Mouse (Mus musculus) kidney, postnatal 10 days (tissue): ENCODE results near the gene Iglon5.

Experiments
- DNase-seq: peaks from one replicate; pipeline ENCODE4 v3.0.0; 2021; ENCODE audit warnings: mixed read lengths

Gene Iglon5

DNA sequence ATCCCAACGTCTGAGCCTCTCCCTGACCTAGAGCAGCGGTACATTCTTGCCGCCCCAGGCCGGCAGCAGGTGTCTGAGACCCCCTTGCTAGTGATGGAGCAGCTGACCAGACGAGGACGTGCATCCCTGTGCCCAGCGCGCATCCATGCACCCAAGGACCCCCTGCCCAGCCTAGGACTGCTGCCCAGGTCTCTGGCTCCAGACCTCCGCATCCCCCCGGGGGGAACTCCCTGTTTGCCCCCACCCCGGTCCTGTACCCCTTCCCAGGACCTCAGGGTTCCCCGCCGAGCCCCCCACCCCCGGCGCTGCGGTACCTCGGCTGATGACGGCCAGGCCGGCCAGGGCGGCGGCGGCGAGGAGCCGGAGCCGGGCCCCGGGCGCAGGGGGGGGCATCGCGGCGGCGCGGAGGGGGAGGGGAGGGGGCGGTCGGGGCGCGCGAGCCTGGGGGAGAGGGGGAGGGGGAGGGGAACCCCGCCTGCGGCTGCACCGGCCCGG, at the start of gene Iglon5:
Iglon5 (minus strand) TSS at position 445 of the 495 bp plus-strand sequence.
- DNase-seq = no peak

DNA sequence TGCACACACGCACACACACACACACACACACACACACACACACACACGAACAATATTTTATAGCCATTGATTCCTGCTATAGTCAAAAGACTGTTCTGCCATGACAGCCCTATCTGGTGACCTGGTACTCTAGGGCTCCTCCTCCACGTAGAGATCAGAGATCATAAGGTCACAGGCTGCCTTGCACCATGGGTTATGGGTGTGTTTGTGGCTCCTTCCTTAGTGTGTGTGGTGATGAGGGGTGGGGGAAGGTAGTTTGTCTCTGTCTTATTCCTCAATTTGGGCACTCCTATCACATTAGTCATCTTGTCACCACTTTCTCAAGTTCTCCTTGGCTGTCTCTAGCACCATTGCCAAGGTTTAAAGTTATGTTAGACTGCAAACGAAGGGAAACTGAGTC, 48.6 kb upstream of the Iglon5 start:
- no peak for DNase-seq

DNA sequence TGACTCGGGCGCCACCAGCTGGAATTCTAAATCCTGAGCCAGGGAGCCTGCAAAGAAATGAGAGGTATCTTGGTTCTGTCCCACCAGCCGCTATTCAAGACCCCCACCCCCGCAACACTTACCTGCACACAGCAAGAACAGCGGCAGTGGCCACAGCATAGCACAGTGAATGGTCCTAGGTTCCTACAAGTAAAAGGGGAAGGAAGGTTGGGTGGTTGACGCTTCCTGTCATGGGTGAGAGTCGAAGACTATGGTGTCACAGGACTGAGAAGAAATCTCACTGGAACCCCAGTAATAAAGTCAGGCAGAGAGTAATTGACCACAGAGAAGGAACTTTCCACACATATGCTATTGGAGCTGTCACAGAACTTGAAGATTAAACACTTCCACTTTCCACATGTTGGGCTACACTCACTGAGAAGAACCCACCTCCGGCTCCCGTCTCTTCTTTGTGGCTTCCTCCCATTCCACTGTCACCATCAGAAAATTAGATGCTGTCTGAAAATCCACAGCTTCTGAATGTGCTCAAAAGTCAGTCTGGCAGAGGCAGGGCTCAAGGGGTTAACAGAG, 43.1 kb upstream of the Iglon5 start:
- DNase-seq = no peak

DNA sequence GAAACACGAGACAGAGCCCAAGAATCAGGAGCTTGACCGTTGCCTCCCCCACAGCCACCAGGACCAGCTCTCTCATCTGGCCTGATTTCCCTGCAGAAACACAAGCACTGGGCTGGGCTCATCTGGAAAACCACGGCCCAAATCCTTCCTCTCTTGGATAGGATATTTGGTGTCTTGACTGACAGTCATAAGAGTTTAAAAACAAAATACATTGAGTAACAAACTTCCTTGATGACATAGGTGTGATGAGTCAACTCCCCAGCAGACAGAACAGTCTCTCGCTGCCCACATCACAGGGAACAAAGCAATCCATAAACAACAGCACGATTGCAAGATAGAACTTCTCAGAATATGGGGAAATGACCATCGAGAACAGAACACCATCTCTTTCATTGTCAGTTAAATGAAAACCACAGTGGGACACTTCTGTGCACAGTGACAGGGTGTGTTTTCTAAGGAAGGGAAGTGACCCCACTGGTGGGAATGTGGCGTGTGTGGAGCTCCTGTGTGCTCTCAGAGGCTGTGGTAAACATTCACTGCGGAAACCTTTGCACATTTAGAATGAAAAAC, 40.4 kb upstream of the Iglon5 start:
- DNase-seq = no peak

DNA sequence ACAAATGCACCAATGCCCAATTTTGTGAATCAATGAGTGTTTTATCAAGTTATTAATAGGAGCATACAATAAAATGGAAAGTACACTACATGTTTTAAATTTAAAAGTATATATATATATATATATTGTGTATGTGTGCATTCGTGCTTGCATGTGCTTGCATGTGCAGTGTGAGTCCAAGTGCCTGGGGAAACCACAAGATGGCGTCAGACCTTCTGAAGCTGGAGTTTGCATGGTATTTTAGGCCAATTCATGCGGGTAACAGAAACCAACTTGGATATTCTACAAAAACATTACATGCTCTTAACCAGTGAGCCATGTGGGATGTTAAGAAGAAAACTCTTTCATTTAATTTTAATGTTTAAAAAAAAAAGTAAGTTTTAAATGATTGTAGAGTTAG, 35.4 kb upstream of the Iglon5 start:
- DNase-seq = no peak

DNA sequence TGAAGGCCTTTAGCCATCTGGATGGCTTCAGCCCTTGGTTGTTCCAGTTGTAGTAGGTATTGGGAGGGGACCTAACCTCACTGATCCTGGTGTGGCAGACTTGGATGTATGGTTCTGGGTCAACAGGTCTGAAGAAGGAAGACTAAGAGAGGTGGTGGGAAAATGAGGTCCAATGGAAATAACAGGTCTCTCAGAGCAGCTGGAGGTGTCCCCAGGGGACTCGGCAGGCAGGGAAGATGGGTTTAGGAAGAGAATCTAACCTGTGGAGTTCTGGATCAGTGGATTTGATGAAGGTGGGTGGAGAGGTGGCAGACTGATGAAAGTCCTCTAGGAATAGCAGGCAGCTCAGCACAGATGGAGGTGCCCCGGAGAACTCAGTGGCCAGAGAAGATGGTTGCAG, 32.9 kb upstream of the Iglon5 start:
- DNase-seq = no peak

DNA sequence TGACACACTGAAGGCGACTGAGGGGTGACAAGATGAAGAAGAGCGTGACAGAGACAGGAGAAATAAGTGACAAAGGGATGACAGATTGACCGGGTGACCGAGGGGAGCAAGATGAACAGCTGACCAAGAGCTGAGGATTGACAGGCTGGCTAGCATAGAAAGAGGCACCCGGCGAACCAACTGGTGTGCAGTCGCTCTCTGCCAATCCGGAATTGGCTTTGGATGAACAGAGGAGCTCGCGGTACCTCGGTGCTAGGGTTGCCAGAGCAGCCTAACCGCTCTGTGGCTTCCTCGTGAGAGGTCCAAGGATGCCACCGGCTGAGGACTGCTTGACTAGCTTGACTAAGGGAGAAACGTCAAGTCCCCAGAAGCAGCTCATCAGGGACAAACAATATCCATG, 28.5 kb upstream of the Iglon5 start:
- no peak for DNase-seq

DNA sequence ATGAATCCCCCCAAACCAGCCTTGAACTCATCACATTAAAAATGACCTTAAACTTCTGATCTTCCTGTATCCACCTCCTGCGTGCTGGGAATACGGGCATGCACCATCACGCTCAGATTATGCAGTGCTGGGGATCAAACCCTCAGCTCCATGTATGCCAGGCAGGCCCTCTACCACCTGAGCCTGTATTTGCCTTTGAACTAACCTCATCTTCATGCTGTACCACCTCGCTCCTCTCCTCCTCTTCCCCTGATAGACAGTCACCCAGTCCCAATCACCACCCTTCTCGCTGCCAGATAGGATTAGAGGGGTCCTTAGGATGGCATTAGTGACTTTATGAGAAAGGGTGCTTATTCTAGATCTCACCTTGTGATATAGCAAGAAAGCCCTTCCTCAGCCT, 25.2 kb upstream of the Iglon5 start:
- DNase-seq = no peak

DNA sequence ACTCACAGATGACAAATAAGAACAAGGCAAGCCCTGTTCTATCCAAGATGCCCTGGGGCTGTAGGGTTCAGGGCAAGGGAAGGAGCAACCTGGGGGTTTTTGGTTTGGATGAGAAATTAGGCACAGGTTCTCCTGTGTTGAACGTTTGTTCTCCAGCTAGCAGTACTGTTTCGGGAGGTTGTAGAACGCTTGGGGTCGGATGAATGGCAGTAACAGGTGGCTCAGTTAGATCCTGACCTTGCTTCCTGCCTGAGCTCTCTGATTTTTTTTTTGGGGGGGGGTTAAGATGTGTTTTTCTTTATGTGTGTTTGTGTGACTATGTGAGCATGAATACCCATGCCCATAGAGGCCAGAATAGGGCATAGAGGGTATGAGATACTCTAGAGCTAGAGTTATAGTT, 22.6 kb upstream of the Iglon5 start:
- no peak for DNase-seq

DNA sequence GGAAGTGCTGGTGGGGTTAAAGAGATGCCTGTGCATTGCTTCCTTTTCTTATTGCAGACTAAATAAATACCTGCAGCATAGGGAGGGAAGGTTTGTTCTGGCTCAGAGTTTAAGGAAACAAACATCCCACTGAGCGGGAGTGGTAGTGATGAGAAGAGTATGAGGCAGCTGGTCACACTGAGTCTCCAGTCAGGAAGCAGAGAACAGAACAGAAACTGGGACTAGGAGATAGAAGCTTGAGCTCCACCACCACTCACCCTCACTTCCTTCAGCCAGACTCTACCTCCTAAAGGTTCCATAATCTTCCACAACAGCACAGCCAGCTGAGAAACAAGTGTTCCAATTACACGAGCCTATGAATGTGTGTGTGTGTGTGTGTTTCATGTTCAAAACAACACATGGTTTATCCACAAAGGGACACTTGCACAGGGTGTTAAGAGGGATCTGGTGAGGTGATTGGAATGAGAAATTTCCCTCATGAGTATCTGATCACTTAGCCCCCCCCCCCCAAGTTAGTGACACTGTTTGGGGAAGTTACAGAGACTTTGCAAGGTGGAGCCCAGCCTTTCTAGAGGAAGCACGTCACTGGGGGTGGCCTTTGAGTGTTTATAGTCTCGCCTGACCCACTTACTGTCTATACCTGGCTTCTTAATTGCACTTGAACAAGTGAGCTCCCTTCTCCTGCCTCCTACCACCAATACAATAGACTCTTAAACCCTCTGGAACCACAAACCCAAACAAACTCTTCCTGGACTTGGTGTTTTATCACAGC, 22.0 kb upstream of the Iglon5 start:
- DNase-seq = no peak

DNA sequence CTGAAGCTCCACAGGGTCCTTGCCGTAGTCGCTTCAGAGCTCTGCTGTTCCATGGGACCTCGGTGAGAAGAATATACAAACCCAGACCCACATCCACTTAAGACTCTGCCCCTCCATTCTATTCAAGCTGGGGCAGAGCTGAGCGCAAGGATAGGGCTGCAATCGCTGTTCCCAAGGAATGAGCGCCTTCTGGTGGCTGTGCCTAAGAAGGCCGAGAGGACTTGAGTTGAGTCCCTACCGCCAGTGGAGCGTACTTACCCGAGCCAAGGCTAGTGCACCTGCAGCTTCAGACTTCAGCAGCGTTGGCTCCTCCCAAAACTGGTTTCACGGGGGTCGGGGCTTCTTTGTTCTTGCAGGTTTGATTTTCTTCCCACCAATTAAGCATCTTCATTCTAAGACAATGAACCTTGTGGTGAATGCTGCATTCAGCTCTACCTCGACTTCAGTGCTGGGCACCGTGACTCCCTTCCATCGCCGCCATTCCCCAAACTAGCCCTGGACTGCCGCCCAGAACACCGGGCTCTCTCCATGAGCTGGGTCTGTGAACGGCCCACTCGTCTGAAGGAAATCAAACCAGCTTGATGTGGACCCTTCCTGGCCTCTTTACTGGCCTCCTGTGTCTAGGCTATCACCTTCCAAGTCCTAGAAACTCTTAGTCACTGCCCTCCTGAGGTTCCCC, 5.6 kb upstream of the Iglon5 start:
- peak; percentile 72 for DNase-seq

DNA sequence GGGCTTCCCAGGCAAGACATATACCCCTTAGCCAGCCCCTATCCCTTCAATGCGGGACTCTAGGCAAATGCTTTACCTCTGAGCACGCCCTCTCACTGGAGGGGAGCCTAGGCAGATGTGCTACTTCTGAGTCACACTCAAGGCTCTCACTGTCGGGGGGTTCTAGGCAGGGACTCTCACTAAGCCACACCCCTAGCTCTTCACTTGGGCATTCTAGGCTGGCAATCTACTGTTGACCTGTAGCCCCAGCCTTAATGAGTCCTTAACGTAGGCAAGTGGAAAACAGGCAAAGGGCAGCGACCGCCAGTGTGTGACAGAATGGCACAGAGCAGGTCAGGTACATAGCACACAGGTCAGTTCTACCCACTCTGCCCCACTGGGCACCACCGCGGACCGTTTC, 986 bp upstream of the Iglon5 start:
- DNase-seq = no peak

DNA sequence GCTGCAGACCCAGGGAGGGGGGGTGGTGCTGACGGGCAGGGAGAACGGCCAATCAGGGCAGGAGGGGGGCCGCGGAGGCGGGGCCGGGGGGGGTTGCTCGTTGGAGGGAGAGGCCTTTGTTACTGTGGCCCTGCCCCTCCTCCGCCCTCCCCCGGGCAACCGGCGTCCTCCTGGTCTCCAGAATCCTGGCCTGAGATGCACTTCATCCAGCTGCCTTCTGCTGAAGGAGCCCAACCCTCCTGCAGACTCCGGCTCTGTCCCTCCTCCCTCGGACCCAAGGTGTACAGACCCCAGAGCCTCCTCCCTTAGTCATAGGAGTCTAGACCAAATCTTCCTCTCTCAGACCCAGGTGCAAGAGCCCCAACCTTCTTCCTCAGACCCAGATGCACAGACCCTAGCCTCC, 308 bp upstream of the Iglon5 start:
- DNase-seq = peak; percentile 67

DNA sequence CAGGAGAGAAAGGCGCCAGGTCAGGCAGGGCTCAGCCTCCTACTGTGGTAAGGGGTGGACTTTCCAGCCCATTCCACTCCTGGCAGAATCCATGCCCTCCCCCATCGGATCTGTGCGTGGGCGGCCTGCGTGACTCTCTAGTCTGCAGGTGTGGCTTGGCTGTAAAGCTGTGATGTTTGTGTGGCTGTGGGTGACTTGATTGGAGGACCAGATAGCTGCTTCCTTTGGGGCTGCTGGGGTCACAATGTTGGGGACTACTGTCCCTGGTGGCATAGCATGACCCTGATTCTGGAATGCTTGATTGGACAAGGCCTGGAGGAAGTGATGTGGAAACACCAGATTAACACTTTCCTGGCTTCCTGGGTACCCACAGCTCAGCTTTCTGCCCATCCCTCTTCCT, 1.2 kb downstream of the Iglon5 start:
- DNase-seq = no peak

DNA sequence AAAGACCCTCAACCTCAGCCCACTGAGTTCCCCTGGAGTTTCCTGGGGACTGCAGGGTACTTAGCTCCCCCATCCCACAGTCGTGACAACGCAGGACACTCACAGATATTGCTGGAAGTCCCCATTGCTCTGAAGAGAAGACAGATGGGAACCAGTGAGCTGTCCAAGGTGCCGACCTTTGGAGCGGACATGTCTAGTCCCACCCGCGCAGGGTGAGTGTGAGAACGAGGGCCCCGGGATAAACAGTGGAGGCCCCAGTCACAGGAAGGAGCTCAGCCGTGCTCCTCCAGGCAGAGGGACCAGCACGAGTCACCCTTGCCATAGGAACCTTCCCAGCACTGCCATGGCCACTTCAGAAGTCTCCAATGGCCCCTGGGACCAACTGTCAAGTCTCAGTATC, 6.6 kb downstream of the Iglon5 start:
- peak; percentile 69 for DNase-seq

DNA sequence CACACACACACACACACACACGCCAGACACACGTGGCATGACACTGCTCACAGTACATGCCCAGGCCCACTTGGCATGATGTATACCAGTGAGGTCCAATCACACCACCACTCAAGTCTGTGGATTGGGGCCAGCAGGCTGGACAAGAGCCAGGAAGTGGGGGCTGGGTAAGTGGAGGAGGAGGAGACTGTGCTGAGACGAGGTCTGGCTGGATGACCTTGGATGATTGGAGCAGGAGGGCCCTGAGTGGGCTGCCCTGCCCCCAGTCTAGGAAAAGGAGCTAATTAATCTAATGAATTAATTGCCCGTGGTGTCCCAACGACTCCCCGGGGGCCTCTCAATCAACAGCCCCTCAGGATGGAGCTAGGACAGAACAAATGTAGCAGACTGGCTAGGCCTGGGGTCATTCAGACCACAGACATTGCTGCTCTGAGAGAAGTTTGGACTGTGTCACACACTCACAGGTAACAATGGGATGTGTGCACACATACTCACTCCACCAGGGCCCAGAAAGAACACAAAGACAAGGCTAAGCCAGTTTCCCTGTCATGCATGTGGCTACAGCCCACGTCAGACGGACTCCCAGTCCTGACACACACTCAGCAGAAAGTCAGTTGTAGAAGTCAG, 7.7 kb downstream of the Iglon5 start:
- DNase-seq = peak; percentile 70

DNA sequence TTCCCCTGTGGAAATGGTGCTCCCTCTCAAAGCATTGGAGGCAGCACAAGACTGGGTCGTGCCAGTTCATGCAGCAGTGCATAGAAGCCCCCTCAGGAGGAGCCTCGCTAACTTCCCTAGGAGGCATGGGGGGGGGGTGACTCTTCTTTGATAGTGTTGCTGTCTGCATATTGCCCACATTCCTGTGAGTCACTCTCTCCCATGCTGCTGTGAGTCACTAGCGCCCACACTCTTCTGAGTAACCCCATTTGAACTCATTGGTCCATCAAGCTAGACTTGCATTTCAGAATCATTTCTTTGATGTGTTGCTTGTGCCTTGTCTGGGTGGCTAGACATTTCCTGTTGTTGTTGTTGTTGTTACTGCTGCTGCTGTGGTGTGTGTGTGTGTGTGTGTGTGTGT, 8.7 kb downstream of the Iglon5 start:
- DNase-seq = no peak

DNA sequence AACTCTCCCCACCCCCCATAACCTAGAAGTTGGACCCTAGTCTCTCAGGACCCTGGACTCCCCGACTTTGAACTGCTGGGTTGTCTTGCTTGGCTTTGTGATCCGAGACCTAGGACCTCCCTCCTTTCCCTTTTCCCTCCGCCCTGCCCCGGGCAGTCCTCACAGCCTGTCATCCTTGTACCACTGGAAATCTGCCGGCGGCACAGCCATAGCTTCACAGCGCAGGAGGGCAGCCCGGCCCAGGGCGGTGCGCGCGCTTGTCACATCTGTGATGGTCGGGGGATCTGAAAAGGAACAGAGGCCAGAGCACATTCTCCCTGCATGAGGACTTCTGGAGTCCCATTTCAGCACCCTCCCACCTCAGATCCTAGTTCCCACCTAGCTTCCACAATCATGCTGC, 13.5 kb downstream of the Iglon5 start:
- no peak for DNase-seq

DNA sequence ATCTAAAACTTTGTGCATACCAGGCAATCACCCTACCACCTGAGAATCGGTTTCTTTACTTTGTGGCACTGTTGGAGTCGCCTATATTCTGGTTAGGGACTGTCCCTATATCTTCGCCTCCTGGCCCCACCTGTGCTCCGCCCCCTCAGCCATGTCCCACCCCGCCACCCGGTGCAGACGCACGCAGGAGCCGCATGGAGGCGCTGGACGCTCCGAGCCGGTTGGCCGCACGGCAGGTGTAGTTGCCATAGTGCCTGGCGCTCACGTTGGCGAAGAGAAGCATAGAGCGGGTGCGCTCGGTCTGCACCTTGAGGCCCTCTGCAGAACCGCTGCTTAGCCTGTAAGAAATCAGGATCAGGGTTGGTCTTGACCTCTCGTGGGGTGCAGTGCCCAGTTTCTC, 14.2 kb downstream of the Iglon5 start:
- peak; percentile 40 for DNase-seq

DNA sequence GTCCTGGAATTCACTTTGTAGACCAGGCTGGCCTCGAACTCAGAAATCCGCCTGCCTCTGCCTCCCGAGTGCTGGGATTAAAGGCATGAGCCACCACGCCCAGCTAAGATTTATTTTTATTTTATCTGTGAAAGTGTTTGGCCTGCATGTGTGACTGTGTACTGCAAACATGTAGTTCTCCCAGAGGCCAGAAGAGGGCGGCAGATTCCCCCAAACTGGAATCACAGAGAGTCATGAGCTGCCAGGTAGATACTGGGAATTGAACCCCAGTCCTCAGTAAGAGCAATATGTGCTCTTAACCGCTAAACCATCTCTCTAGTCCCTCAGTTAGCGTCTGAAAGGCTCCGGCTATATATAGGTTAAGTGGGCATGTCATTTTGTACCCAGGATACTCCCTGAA, 19.5 kb downstream of the Iglon5 start:
- peak; percentile 51 for DNase-seq

DNA sequence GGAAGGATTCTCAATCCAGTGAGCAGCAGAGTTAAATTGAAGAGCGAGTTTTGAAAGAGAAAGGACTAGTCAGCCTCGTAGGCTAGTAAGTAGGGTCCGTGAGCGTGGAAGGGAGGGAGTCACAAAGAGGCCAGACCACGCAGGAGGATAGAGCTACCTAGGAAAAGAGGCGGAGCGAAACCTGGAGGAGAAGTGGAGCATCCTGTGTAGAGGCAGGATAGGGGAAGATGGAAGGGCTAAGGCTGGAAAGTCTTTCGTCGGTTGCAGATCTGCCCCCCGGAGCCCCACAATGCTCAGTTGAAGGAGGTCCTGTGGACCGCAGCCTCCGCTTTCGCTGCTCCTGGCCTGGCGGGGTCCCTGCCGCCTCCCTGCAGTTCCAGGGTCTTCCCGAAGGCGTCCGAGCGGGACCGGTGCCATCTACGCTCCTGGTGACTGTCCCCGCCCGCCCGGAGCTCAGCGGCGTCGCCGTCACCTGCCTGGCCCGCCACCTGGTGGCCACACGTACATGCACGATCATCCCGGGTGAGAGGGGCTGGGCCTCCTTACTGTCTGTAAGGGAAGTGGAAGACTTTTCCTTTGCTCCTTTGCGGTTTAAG, 23.7 kb downstream of the Iglon5 start:
- DNase-seq = peak; percentile 92

DNA sequence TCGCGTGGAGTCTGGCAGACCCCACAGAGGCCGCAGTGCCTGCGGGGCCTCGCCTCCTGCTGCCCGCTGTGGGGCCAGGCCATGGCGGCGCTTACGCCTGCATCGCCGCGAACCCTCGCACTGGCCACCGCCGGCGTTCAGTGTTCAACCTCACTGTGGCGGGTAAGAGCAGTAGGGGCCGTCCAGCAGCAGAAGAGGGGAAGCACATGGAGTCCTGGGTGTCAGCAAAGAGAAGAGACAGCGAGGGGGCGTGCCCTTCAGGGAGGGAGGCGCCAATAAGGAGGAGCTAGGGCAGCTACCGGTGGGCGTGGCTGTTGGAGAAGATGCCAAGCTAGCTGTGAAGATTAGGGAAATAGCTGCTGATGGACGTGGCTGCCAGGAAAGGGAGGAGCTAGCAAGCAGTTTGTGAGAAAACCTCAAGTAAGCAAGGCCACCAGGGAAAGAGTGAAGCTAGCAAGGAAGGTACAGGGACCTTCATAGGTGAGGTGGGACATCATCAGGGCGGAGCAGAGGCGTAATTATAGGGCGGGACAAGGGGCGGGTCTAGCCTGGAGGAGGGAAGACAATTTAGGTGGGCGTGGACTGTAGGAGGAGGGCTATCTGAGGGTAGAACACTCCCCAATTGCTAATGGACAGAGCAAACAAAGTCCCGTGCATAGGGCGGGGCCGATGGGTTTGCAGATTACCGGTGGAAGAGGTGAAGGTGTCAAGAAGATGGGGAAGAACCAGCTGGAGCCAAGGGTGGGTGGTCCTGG, 24.4 kb downstream of the Iglon5 start:
- peak; percentile 95 for DNase-seq
